Mouse (Mus musculus) forebrain, embryonic 16.5 days (tissue): ENCODE results near the gene Lxn. TPM values are rescaled to one million over a fixed set of nuclear protein-coding genes. Genes with fewer than 3 reads are reported as not detected.

Source experiments
- ATAC-seq: fragments of 200-750 bp; cut with Nextera tagmentation; 2 replicates; pipeline ENCODE4 v1.8.0; 2017; ENCODE audit warnings: mild to moderate bottlenecking, moderate library complexity
- H3K27ac ChIP-seq: fragments of 300-500 bp; sonication (generic); 2 replicates; pipeline ENCODE4 v1.5.1; 2014; ENCODE audit warnings: low read length, control low read depth
- H3K27me3 ChIP-seq: fragments of 300-500 bp; sonication (generic); replicated peaks from 2 replicates; pipeline ENCODE4 v1.6.1; 2014; ENCODE audit warnings: low read length; ENCODE audit not compliant: control insufficient read depth, insufficient read depth
- H3K36me3 ChIP-seq: fragments of 300-500 bp; sonication (generic); 2 replicates; pipeline ENCODE4 v1.6.1; 2014; ENCODE audit not compliant: control insufficient read depth, insufficient read depth
- H3K4me1 ChIP-seq: fragments of 300-500 bp; sonication (generic); replicated peaks from 2 replicates; pipeline ENCODE4 v1.6.1; 2014; ENCODE audit warnings: low read length; ENCODE audit not compliant: control insufficient read depth, insufficient read depth
- H3K4me2 ChIP-seq: fragments of 300-500 bp; sonication (generic); 2 replicates; pipeline ENCODE4 v1.6.1; 2014; ENCODE audit warnings: mild to moderate bottlenecking, low read length, control low read depth
- H3K4me3 ChIP-seq: fragments of 300-500 bp; sonication (generic); replicated peaks from 2 replicates; pipeline ENCODE4 v1.5.1; 2014; ENCODE audit warnings: mild to moderate bottlenecking, low read length, control low read depth
- H3K9ac ChIP-seq: fragments of 300-500 bp; sonication (generic); replicated peaks from 2 replicates; pipeline ENCODE4 v1.6.1; 2014; ENCODE audit warnings: low read depth, low read length, control low read depth
- H3K9me3 ChIP-seq: fragments of 300-500 bp; sonication (generic); 2 replicates; pipeline ENCODE4 v1.6.1; 2016; ENCODE audit warnings: low read length; ENCODE audit not compliant: control insufficient read depth
- WGBS: fragments of 180-500 bp; shearing (Covaris S2); extraction: QIAGEN DNeasy Blood & Tissue Kit; methylation state at CpG from one replicate; pipeline ENCODE4 v1.1.7; 2014; 5-methylcytosine and 5-hydroxymethylcytosine counted together
- polyA plus RNA-seq: library from polyadenylated mRNA; unstranded; fragments of >200 nt; fragmentation: Nextera tagmentation; extraction: Ambion mirVana; gene quantifications from 2 replicates; pipeline ENCODE4 v1.2.1, GENCODE M21; 2015

The Lxn gene
- polyA plus RNA-seq, 1 experiment from 2014 or later: 70.4 TPM

- no peak for ATAC-seq
- 88% methylated on average over 8 of the region's 8 CpGs for WGBS
These were observed 29.4 kb upstream of the Lxn start for GRCm38 (mm10) chr3:67493132-67493531.

GRCm38 (mm10) chr3:67492086-67492869, 28.6 kb upstream of the Lxn start:
- no peaks in the 10 kb centered on the region for H3K9me3 ChIP-seq
- H3K27ac ChIP-seq: no peak overlapping the region
- no peak overlapping the region for H3K4me3 ChIP-seq
- H3K27me3 ChIP-seq: no peaks in the 10 kb centered on the region
- WGBS: 71% methylated on average over 8 of the region's 8 CpGs
- H3K36me3 ChIP-seq: no peaks in the 10 kb centered on the region
- ATAC-seq: no peak
- H3K4me2 ChIP-seq: no peak overlapping the region
- H3K9ac ChIP-seq: no peak overlapping the region
- H3K4me1 ChIP-seq: no peaks in the 10 kb centered on the region

More at GRCm38 (mm10) chr3:67493132-67493531, 29.4 kb upstream of the Lxn start:
- Histone ChIP-seq H3K4me3 (no peak overlapping the region), H3K4me2 (no peak overlapping the region), H3K4me1 (no peaks in the 10 kb centered on the region), H3K27me3 (no peaks in the 10 kb centered on the region), H3K9ac (no peak overlapping the region), H3K27ac (no peak overlapping the region), H3K36me3 (no peaks in the 10 kb centered on the region), H3K9me3 (no peaks in the 10 kb centered on the region)

- Histone ChIP-seq H3K27me3 (no peaks in the 10 kb centered on the region), H3K36me3 (no peaks in the 10 kb centered on the region), H3K4me1 (no peaks in the 10 kb centered on the region), H3K4me3 (no peak overlapping the region), H3K27ac (no peak overlapping the region), H3K4me2 (no peak overlapping the region), H3K9me3 (no peaks in the 10 kb centered on the region), H3K9ac (no peak overlapping the region)
- WGBS: 71% methylated on average over 4 of the region's 4 CpGs
- ATAC-seq: no peak
These were observed 26.4 kb upstream of the Lxn start for GRCm38 (mm10) chr3:67490156-67490555.

GRCm38 (mm10) chr3:67485233-67485632, 21.5 kb upstream of the Lxn start:
- Histone ChIP-seq H3K4me1 (no peaks in the 10 kb centered on the region), H3K9ac (no peak overlapping the region), H3K27ac (no peak overlapping the region), H3K27me3 (no peaks in the 10 kb centered on the region), H3K4me2 (no peak overlapping the region), H3K9me3 (no peaks in the 10 kb centered on the region), H3K4me3 (no peak overlapping the region), H3K36me3 (no peaks in the 10 kb centered on the region)
- 76% methylated on average over 2 of the region's 2 CpGs for WGBS
- no peak for ATAC-seq

GRCm38 (mm10) chr3:67482400-67482799, 18.7 kb upstream of the Lxn start:
- no peaks in the 10 kb centered on the region for H3K27me3 ChIP-seq
- H3K4me3 ChIP-seq: no peak overlapping the region
- H3K27ac ChIP-seq: no peak overlapping the region
- no peak for ATAC-seq
- no peaks in the 10 kb centered on the region for H3K4me1 ChIP-seq
- no peak overlapping the region for H3K4me2 ChIP-seq
- H3K9ac ChIP-seq: no peak overlapping the region
- WGBS: 92% methylated on average over 10 of the region's 10 CpGs
- no peaks in the 10 kb centered on the region for H3K9me3 ChIP-seq
- H3K36me3 ChIP-seq: no peaks in the 10 kb centered on the region

GRCm38 (mm10) chr3:67479806-67480205, 16.1 kb upstream of the Lxn start:
- 94% methylated on average over 11 of the region's 11 CpGs for WGBS
- Histone ChIP-seq H3K4me3 (no peak overlapping the region), H3K4me1 (no peaks in the 10 kb centered on the region), H3K27ac (no peak overlapping the region), H3K9ac (no peak overlapping the region), H3K36me3 (peaks cover under 1% of the 10 kb centered on the region; the same call in 1 of the 2 replicates), H3K4me2 (no peak overlapping the region), H3K9me3 (no peaks in the 10 kb centered on the region), H3K27me3 (no peaks in the 10 kb centered on the region)
- ATAC-seq: no peak

- Histone ChIP-seq H3K9me3 (no peaks in the 10 kb centered on the region), H3K36me3 (peaks cover 13% of the 10 kb centered on the region), H3K27me3 (no peaks in the 10 kb centered on the region), H3K27ac (no peak overlapping the region), H3K4me3 (no peak overlapping the region), H3K4me1 (no peaks in the 10 kb centered on the region), H3K4me2 (no peak overlapping the region), H3K9ac (no peak overlapping the region)
- no peak for ATAC-seq
- 90% methylated on average over 6 of the region's 6 CpGs for WGBS
These were observed 9.7 kb upstream of the Lxn start for GRCm38 (mm10) chr3:67473438-67473837.

GRCm38 (mm10) chr3:67471408-67472127, 7.8 kb upstream of the Lxn start:
- Histone ChIP-seq H3K27me3 (no peaks in the 10 kb centered on the region), H3K36me3 (peaks cover 13% of the 10 kb centered on the region), H3K9me3 (no peaks in the 10 kb centered on the region), H3K4me1 (no peaks in the 10 kb centered on the region), H3K27ac (no peak overlapping the region), H3K9ac (no peak overlapping the region), H3K4me2 (no peak overlapping the region), H3K4me3 (no peak overlapping the region)
- no peak for ATAC-seq
- WGBS: 91% methylated on average over 4 of the region's 4 CpGs

- H3K9ac ChIP-seq: no peak overlapping the region
- H3K27ac ChIP-seq: no peak overlapping the region
- H3K27me3 ChIP-seq: no peaks in the 10 kb centered on the region
- WGBS: 91% methylated on average over 2 of the region's 2 CpGs
- no peak for ATAC-seq
- H3K36me3 ChIP-seq: peaks cover 6% of the 10 kb centered on the region
- no peaks in the 10 kb centered on the region for H3K9me3 ChIP-seq
- no peak overlapping the region for H3K4me3 ChIP-seq
- H3K4me1 ChIP-seq: peaks cover 19% of the 10 kb centered on the region
- no peak overlapping the region for H3K4me2 ChIP-seq
These were observed 3.6 kb upstream of the Lxn start for GRCm38 (mm10) chr3:67467281-67467680.
